Mouse (Mus musculus) left cerebral cortex, postnatal 25 days (tissue): ENCODE measurements around the gene Pilra. TPM values are rescaled to one million over a fixed set of nuclear protein-coding genes. Genes with fewer than 3 reads are reported as not detected.
"Not testable (repeated sequence)": the region's sequence is repeated elsewhere in the genome, so short reads cannot be mapped to it uniquely, and the experiment has no call there.

Experiments
- DNase-seq, 2 experiments: peaks; one replicate each; pipeline ENCODE4 v3.0.0; 2022; ENCODE audit warnings: low spot score in 2 of 2, mixed read lengths in 1 of 2
- intact Hi-C: fragments of 180-260 bp; cut with DNase I; formaldehyde crosslinking; loops from one replicate; pipeline ENCODE4 v1.15.1; 2025
- total RNA-seq, 2 experiments: library from RNA; stranded (reverse); gene quantifications; 2 replicates each; pipeline ENCODE4 v1.2.3; 2021

The Pilra gene
- 1 to 10 TPM in 1 of 2 experiments, under 1 TPM in 1; 0.92 to 1.2 TPM for total RNA-seq

DNA sequence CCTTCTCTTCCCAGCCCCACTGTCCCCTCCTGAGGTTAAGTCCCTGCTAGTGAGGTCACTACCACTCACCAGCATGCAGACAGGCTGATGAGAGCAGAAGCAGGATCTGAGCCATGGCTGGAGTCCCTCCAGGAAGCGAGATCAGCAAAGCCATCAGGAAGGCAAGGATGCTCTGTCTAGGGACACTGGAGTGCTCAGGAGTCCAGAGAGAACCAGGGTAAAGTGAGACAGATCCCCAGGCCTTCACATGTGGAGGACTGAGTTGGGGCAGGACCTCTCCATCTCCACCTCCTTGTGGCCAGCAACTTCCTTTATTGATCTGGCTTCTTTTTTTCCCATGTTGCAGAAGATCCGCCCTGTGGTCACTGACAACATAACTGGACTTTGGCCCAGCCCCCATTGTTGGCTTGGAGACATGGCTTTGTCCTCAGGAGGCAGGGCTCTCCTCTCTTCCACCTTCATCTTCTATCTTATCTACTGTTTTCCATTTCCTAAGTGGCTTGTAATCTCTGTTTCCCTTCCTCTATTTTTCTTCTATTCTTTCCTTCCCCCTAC is at the start of gene Pilra:
TSS of gene Pilra (minus strand) at position 316 of the 555 bp plus-strand sequence.
- intact Hi-C loops, DNase-seq: not testable (repeated sequence)

DNA sequence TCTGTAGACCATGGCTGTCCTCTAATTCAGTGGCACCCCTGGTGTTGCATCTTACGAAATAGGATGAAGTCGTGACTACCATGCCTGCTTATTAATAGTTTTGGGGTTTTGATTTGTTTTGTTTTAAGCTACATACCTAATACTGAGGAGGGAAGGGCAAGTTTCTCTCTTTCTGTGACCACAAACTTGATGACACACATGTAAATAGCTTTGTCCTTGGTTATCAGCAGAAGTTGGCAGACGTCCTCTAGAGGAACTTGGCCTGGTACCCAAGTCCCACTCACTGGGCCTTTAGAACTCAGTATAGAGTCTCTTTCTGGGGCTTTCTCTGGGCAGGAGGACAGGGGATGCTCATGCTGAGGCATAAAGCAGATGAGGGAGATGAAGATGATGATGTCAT is 47.3 kb upstream of the Pilra start:
- intact Hi-C loops, result no loop called here
- DNase-seq, result no peak

DNA sequence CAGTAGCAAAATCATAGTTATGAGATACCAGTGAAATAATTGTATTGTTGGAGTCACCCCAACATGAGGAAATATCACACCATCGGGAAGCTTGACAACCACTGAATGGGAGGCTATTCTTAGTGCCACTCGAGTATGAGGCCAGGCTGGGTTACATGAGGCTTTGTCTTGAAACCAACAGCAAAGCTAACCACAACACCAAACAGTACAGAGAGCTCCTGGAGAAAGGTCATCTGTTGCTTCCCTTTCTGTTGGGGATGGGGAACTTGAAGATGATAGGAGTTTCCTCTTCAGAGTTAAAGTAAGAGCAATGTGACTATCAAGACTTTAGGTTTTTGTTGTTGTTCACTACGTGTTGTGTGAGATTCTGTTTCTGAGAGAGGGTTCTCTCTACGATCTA is 46.8 kb upstream of the Pilra start:
- intact Hi-C loops, result no loop called here
- DNase-seq, result no peak

DNA sequence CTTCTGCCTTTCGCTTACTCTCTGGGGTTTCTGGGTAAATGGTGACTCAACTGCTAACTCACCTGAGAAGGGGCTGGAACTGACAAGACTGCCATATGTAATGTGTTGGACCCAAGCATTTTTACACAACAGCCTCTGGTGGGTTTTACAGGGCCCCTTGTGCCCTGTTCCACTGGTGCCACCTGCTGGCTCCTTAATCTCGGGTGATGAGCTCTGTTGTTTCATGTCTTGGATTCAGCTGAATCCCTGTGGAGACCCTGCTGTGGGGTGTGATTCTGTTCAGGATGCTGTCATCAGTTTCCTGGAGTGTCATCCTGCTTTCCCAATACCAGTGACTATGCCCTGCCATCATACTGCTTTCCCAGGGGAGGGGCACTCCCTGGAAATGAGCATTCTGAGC is 41.8 kb upstream of the Pilra start:
- intact Hi-C loops, result loop anchor here (5.0 kb wide), 1 partner anchor 86 kb away; no protein-coding TSS in a partner anchor
- DNase-seq, result peak; percentile 3 to 8

DNA sequence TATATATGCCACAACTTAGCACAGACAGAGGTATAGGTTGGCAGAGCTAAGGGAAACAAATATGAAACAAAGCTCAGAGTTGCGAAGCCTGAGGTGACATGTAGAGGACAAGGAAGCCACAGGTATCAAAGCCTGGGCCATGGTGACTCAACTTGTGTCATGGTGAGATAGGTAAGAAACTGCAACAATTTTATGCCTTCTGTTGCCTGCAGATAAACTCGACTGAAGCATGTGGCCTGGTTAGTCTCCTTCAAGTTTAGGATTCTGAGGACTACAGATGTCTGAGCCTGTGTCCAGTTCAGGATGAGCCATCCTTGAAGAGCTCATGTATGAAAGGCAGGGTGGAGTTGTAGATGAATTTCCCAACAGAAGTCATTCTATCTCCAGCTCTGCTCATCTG is 39.0 kb upstream of the Pilra start:
- no peak for DNase-seq
- intact Hi-C loops, result loop anchor here (5.0 kb wide), 1 partner anchor 83 kb away; no protein-coding TSS in a partner anchor

DNA sequence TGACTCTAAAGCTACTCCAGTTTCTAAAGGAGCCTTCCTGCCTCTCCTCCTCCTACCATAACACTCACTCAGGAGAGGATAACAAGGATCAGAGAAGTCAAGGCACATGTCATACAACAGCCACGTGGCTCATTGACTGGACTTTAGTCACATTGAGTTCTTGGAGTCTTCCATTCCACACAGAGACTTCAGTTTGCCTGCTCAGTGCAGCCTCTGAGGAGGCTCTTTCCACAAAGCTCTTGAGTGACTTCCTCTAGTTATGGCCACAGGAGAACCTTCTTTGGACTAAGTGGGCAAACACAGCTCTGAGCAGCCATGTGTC is 36.3 kb upstream of the Pilra start:
- DNase-seq, intact Hi-C loops: not testable (repeated sequence)

DNA sequence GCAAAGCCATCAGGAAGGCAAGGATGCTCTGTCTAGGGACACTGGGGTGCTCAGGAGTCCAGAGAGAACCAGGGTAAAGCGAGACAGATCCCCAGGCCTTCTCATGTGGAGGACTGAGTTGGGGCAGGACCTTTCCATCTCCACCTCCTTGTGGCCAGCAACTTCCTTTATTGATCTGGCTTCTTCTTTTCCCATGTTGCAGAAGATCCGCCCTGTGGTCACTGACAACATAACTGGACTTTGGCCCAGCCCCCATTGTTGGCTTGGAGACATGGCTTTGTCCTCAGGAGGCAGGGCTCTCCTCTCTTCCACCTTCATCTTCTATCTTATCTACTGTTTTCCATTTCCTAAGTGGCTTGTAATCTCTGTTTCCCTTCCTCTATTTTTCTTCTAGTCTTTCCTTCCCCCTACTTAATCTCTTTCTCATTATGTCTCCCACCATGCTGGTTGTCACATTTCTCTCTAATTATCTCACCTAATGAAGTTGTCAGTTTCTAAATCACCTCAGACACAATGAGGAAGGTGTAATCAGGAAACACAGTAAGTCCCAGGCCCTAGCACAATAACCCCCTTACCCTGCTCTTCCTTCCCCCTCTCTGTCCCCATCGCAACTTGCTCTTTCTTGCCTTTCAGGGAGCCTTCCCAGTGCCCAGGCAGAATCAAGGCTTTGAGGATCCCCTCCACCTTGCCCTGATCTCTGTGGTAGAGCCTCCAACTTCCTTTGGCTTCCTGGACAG is 35.7 kb upstream of the Pilra start, which contains the start of gene Pilrb2:
TSS of gene Pilrb2 (minus strand) at position 172 of the 737 bp plus-strand sequence.
- intact Hi-C loops, result loop anchor here (2.0 kb wide), 1 partner anchor 15 kb away; no protein-coding TSS in a partner anchor
- not testable (repeated sequence) for DNase-seq

DNA sequence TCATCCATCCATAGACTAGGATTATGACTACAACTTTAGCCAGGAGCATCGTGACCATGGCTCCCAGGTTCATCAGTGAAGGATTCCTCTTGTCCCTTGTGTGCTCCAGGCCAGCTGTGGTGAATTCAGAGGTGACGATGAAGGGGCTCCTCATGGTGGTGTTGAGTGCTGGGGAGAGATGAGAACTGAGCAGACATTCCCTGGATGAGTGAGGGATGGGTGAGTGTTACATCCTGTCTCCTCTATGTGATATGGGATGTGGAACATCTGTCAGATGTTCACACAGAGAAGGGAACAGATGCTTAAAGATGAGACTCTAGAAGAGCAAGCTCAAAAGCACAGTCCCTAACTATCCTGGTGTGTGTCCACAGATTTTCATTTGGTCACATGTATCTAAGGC is 32.5 kb upstream of the Pilra start:
- intact Hi-C loops, DNase-seq: not testable (repeated sequence)

DNA sequence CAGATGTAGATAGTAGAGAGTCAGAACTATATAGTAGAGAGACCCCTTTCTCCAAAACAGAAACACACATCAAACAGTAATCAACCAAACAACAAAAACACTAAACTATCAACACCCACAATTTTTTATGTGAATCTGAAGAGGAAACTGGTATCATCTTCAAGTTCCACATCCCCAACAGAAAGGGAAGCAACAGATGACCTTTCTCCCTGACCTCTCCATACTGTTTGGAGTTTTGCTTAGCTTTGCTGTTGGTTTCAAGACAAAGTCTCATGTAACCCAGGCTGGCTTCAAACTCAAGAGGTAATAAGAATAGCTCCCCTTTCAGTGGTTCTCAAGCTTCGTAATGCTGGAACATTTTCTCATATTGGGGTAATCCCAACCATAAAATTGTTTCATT is 27.9 kb upstream of the Pilra start:
- intact Hi-C loops, DNase-seq: not testable (repeated sequence)

DNA sequence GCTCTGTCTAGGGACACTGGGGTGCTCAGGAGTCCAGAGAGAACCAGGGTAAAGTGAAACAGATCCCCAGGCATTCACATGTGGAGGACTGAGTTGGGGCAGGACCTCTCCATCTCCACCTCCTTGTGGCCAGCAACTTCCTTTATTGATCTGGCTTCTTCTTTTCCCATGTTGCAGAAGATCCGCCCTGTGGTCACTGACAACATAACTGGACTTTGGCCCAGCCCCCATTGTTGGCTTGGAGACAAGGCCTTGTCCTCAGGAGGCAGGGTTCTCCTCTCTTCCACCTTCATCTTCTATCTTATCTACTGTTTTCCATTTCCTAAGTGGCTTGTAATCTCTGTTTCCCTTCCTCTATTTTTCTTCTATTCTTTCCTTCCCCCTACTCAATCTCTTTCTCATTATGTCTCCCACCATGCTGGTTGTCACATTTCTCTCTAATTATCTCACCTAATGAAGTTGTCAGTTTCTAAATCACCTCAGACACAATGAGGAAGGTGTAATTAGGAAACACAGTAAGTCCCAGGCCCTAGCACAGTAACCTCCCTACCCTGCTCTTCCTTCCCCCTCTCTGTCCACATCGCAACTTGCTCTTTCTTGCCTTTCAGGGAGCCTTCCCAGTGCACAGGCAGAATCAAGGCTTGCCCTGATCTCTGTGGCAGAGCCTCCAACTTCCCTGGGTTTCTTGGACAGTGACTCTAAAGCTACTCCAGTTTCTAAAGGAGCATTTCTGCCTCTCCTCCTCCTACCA is 22.1 kb upstream of the Pilra start, which contains the start of gene Pilrb1:
TSS of gene Pilrb1 (minus strand) at position 147 of the 751 bp plus-strand sequence.
- intact Hi-C loops, result loop anchor here (2.0 kb wide), 1 partner anchor 13 kb away; the partner anchor contains the start of gene Pilrb2
- not testable (repeated sequence) for DNase-seq

DNA sequence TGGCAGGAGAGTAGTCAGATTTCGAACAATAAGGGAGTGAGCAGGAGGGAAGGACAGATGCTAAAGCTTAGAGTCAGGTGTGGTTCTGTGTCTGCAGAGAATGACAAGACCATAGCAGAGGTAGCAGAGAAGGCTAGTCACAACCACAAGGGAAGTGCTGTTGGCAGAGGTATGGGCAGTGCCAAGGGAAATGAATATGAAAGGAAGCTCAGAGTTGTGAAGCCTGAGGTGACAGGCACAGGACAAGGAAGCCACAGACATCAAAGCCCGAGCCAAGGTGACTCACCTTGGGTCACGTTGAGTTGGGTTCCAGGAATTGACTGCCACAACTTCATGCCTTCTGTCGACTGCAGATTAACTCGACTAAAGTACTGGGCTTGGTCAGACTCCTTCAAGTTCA is 20.8 kb upstream of the Pilra start:
- intact Hi-C loops, result loop anchor here (2.0 kb wide), 1 partner anchor 14 kb away; the partner anchor contains the start of gene Pilrb2
- not testable (repeated sequence) for DNase-seq

DNA sequence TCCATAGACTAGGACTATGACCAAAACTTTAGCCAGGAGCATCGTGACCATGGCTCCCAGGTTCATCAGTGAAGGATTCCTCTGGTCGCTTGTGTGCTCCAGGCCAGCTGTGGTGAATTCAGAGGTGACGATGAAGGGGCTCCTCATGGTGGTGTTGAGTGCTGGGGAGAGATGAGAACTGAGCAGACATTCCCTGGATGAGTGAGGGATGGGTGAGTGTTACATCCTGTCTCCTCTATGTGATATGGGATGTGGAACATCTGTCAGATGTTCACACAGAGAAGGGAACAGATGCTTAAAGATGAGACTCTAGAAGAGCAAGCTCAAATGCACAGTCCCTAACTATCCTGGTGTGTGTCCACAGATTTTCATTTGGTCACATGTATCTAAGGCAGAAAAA is 18.8 kb upstream of the Pilra start:
- intact Hi-C loops, DNase-seq: not testable (repeated sequence)

DNA sequence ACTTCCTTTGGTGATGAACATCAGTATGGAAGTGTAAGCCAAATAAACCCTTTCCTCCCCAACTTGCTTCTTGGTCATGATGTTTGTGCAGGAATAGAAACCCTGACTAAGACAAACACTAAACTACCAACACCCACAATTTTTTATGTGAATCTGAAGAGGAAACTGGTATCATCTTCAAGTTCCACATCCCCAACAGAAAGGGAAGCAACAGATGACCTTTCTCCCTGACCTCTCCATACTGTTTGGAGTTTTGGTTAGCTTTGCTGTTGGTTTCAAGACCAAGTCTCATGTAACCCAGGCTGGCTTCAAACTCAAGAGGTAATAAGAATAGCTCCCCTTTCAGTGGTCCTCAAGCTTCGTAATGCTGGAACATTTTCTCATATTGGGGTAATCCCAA is 14.2 kb upstream of the Pilra start:
- intact Hi-C loops, result not testable (repeated sequence)

DNA sequence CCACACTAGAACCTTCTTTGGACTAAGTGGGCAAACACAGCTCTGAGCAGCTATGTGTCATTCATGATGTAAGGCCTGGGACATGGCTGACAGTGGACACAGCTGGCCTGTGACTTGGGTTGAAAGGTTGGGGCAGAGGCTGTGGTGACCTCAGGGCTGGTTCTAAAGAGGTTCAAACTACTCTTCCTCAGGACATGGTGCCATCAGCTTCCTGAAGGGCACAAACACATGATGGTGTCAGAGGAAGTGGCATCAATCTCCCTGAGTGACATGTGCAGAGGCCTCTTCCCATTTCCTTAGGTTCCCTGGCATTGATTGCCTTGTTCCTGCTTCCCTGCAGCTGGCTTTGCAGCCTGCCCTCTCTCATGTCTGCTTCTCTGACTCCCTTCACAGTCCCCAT is 1.0 kb upstream of the Pilra start:
- DNase-seq, intact Hi-C loops: not testable (repeated sequence)

More for the DNA sequence above, 14.2 kb upstream of the Pilra start:
- DNase-seq, result not testable (repeated sequence)

DNA sequence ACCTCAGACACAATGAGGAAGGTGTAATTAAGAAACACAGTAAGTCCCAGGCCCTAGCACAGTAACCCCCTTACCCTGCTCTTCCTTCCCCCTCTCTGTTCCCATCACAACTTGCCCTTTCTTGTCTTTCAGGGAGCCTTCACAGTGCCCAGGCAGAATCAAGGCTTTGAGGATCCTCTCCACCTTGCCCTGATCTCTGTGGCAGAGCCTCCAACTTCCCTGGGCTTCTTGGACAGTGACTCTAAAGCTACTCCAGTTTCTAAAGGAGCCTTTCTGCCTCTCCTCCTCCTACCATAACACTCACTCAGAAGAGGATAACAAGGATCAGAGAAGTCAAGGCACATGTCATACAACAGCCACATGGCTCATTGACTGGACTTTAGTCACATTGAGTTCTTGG is 530 bp upstream of the Pilra start:
- DNase-seq, result no peak
- intact Hi-C loops, result no loop called here

DNA sequence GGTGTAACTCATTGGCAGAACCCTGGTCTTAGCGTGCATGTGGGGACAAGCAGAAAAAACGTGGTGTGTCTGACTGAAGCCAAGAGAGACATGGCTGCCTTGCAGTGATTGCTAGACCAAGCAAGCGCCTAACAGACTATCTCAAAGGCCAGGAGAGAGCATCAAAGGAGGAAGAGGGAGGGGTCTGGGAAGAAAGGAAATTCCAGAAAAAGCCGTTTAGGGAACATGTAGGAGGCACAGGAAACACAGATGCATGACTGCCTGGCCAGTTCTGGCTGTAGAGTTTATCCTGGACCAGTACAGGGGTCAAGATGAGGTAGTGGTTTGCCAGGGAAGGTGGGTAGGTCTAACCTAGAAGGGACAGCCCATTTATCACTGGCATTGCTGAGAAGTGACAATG is 2.6 kb downstream of the Pilra start:
- DNase-seq, result no peak
- intact Hi-C loops, result no loop called here

DNA sequence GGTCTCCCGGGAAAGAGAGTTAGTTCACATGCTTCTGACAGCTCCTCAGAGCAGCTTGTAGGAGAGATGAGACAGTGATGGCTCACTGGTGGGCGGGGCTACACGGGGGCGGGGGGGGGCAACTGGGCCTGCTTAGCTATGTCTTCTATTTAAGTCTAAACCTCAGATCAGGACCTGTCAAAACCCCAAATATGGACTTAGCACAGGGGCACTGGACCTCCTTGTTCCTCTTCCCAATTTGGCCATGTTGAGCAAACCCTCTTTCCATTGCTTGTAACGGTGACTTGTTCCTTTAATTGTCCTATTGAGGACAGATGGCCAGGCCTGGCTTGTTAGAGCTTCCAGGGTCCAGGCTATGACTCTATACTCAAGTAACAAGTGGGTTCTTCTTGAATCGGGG is 4.6 kb downstream of the Pilra start:
- intact Hi-C loops, result no loop called here
- DNase-seq, result no peak

DNA sequence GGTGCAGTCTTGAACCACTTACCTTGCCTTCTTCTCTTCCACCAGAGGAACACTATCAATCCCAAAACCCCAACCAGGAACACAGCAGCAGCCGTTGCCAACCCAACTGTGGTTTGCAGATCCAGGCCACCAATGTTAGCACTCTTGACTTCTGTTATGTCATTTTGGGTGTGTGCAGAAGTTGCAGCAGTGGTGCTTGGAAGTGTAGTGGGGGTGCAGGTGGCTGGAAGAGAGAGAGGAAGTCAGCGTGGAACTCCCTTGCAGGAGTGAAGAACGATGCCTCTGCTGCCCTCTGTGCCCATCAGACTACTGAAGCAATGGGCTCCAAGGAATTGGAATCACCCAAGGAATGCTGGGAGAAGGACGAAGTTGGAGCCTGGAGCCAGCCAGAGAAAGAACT is 5.0 kb downstream of the Pilra start:
- intact Hi-C loops, result no loop called here
- no peak for DNase-seq

DNA sequence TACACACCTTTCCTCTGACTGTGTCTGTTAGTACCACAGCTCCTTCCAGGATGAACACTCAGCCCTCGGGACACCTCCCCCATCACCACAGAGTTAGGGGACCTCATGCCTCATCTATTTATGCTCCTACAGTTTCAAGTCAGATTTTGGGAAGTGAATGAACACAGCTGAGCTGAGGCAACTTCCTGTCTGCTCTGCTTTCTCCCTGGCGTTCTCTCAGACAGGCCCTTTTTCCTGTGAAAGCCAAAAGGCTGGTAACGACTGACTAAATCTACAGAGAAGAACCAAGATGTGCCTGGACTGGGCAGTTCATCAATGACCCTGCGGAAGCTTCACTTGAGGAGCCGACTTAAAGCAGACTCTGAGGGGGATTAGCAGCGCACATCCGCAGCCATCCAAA is 5.8 kb downstream of the Pilra start:
- DNase-seq, result peak in 1 of 2 experiments; percentile 10
- intact Hi-C loops, result no loop called here

DNA sequence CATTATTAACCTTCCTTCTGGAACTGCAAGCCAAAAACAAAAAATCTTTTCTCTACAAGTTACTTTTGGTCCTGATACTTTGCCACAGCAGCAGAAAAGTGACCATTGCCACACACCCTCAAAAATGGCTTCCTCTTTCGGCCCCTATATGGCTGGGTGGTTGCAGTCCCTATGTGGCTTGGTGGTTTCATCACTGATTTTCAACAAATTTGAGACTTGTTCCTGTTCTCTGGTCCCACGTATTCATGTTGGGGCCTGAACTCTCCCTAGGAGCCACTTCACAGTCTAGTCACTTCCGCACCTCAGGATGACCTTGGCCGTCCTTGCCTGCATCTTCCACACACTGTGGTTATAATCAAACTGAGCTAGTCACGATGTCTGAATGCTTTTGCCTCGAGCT is 7.4 kb downstream of the Pilra start:
- intact Hi-C loops, result no loop called here
- no peak for DNase-seq
